Mouse (Mus musculus) midbrain, embryonic 16.5 days (tissue): Measurements from ENCODE around the gene Itgb3bp. TPM values are rescaled to one million over a fixed set of nuclear protein-coding genes. Genes with fewer than 3 reads are reported as not detected.

Source experiments
- ATAC-seq: fragments of 200-750 bp; cut with Nextera tagmentation; 2 replicates; pipeline ENCODE4 v1.8.0; 2017; ENCODE audit warnings: moderate TSS enrichment
- H3K27ac ChIP-seq: fragments of 300-500 bp; sonication (generic); 2 replicates; pipeline ENCODE4 v1.5.1; 2014; ENCODE audit warnings: mild to moderate bottlenecking, low read length, mixed read lengths
- H3K27me3 ChIP-seq: fragments of 300-500 bp; sonication (generic); 2 replicates; pipeline ENCODE4 v1.6.1; 2014; ENCODE audit warnings: low read depth, low read length, mixed read lengths; ENCODE audit not compliant: control insufficient read depth, insufficient read depth
- H3K36me3 ChIP-seq: fragments of 300-500 bp; sonication (generic); 2 replicates; pipeline ENCODE4 v1.6.1; 2014; ENCODE audit warnings: mild to moderate bottlenecking, low read length, moderate library complexity, mixed read lengths; ENCODE audit not compliant: control insufficient read depth, insufficient read depth
- H3K4me1 ChIP-seq: fragments of 300-500 bp; sonication (generic); 2 replicates; pipeline ENCODE4 v1.6.1; 2014; ENCODE audit warnings: mild to moderate bottlenecking, low read length, mixed read lengths; ENCODE audit not compliant: control insufficient read depth, insufficient read depth
- H3K4me2 ChIP-seq: fragments of 300-500 bp; sonication (generic); 2 replicates; pipeline ENCODE4 v1.6.1; 2014; ENCODE audit warnings: mild to moderate bottlenecking, low read length, mixed read lengths
- H3K4me3 ChIP-seq: fragments of 300-500 bp; sonication (generic); 2 replicates; pipeline ENCODE4 v1.5.1; 2014; ENCODE audit warnings: low read depth, mild to moderate bottlenecking, low read length, moderate library complexity, mixed read lengths
- H3K9ac ChIP-seq: fragments of 300-500 bp; sonication (generic); 2 replicates; pipeline ENCODE4 v1.6.1; 2014; ENCODE audit warnings: low read depth, low read length, mixed read lengths
- H3K9me3 ChIP-seq: fragments of 300-500 bp; sonication (generic); replicated peaks from 2 replicates; pipeline ENCODE4 v1.6.1; 2014; ENCODE audit warnings: mild to moderate bottlenecking, low read length, mixed read lengths; ENCODE audit not compliant: control insufficient read depth, poor library complexity, severe bottlenecking
- WGBS: fragments of 180-500 bp; shearing (Covaris S2); extraction: QIAGEN DNeasy Blood & Tissue Kit; methylation state at CpG from one replicate; pipeline ENCODE4 v1.1.7; 2014; 5-methylcytosine and 5-hydroxymethylcytosine counted together
- polyA plus RNA-seq: library from polyadenylated mRNA; unstranded; fragments of >200 nt; fragmentation: Nextera tagmentation; extraction: Ambion mirVana; gene quantifications from 2 replicates; pipeline ENCODE4 v1.2.1, GENCODE M21; 2015

Itgb3bp gene
- polyA plus RNA-seq, result 12.4 and 12.9 TPM in 2 replicates

GRCm38 (mm10) chr4:99929613-99930517 is at the start of gene Itgb3bp:
TSS of gene Itgb3bp (minus strand) at chr4:99929813.
- no peaks in the 10 kb centered on the region for H3K36me3 ChIP-seq
- H3K4me1 ChIP-seq, result peaks cover 10% of the 10 kb centered on the region; the same call in 1 of the 2 replicates
- ATAC-seq, result peak; percentile 96
- no peaks in the 10 kb centered on the region for H3K9me3 ChIP-seq
- no peaks in the 10 kb centered on the region for H3K27me3 ChIP-seq
- H3K27ac ChIP-seq, result peak within 1 kb of the TSS; percentile 93
- H3K9ac ChIP-seq, result peak within 1 kb of the TSS; percentile 90
- peak within 1 kb of the TSS; percentile 91 for H3K4me2 ChIP-seq
- WGBS, result under 1% methylated on average over 57 of the region's 57 CpGs
- peak within 1 kb of the TSS; percentile 73 for H3K4me3 ChIP-seq

GRCm38 (mm10) chr4:99979326-99979725 is 49.7 kb upstream of the Itgb3bp start:
- Histone ChIP-seq H3K4me2 (no peak overlapping the region), H3K9me3 (no peaks in the 10 kb centered on the region), H3K4me3 (no peak overlapping the region), H3K36me3 (0 out of 2 replicates have a peak, but pooled peaks cover 4% of the 10 kb centered on the region), H3K27ac (no peak overlapping the region), H3K4me1 (no peaks in the 10 kb centered on the region), H3K27me3 (no peaks in the 10 kb centered on the region), H3K9ac (no peak overlapping the region)
- ATAC-seq, result no peak
- 87% methylated on average over 5 of the region's 5 CpGs for WGBS

GRCm38 (mm10) chr4:99974375-99974774 is 44.8 kb upstream of the Itgb3bp start:
- Histone ChIP-seq H3K9me3 (no peaks in the 10 kb centered on the region), H3K9ac (no peak overlapping the region), H3K4me2 (no peak overlapping the region), H3K4me1 (no peaks in the 10 kb centered on the region), H3K4me3 (no peak overlapping the region), H3K27me3 (no peaks in the 10 kb centered on the region), H3K36me3 (no peaks in the 10 kb centered on the region), H3K27ac (no peak overlapping the region)
- ATAC-seq, result no peak
- WGBS, result 76% methylated on average over 5 of the region's 5 CpGs

GRCm38 (mm10) chr4:99973931-99974330 is 44.3 kb upstream of the Itgb3bp start:
- Histone ChIP-seq H3K4me2 (no peak overlapping the region), H3K27me3 (no peaks in the 10 kb centered on the region), H3K4me1 (no peaks in the 10 kb centered on the region), H3K9me3 (no peaks in the 10 kb centered on the region), H3K27ac (no peak overlapping the region), H3K36me3 (no peaks in the 10 kb centered on the region), H3K4me3 (no peak overlapping the region), H3K9ac (no peak overlapping the region)
- 94% methylated on average over 1 of the region's 1 CpGs for WGBS
- no peak for ATAC-seq

GRCm38 (mm10) chr4:99972886-99973285 is 43.3 kb upstream of the Itgb3bp start:
- Histone ChIP-seq H3K27ac (no peak overlapping the region), H3K4me3 (no peak overlapping the region), H3K36me3 (0 out of 2 replicates have a peak, but pooled peaks cover 2% of the 10 kb centered on the region), H3K4me2 (no peak overlapping the region), H3K4me1 (no peaks in the 10 kb centered on the region), H3K9ac (no peak overlapping the region), H3K9me3 (no peaks in the 10 kb centered on the region), H3K27me3 (no peaks in the 10 kb centered on the region)
- WGBS, result 90% methylated on average over 6 of the region's 6 CpGs
- ATAC-seq, result no peak

- Histone ChIP-seq H3K9ac (no peak overlapping the region), H3K27me3 (no peaks in the 10 kb centered on the region), H3K9me3 (no peaks in the 10 kb centered on the region), H3K4me1 (no peaks in the 10 kb centered on the region), H3K27ac (no peak overlapping the region), H3K4me2 (no peak overlapping the region), H3K36me3 (peaks cover 6% of the 10 kb centered on the region; the same call in 1 of the 2 replicates), H3K4me3 (no peak overlapping the region)
- ATAC-seq, result no peak
- 68% methylated on average over 4 of the region's 4 CpGs for WGBS
Observed at GRCm38 (mm10) chr4:99970097-99970496, 40.5 kb upstream of the Itgb3bp start.

- no peaks in the 10 kb centered on the region for H3K4me1 ChIP-seq
- no peak for ATAC-seq
- H3K9ac ChIP-seq, result no peak overlapping the region
- H3K9me3 ChIP-seq, result no peaks in the 10 kb centered on the region
- H3K4me3 ChIP-seq, result no peak overlapping the region
- WGBS, result 39% methylated on average over 5 of the region's 5 CpGs
- H3K27ac ChIP-seq, result no peak overlapping the region
- peaks cover 9% of the 10 kb centered on the region; the same call in 1 of the 2 replicates for H3K36me3 ChIP-seq
- no peak overlapping the region for H3K4me2 ChIP-seq
- H3K27me3 ChIP-seq, result no peaks in the 10 kb centered on the region
Observed at GRCm38 (mm10) chr4:99969328-99969727, 39.7 kb upstream of the Itgb3bp start.

GRCm38 (mm10) chr4:99966555-99966954 is 36.9 kb upstream of the Itgb3bp start:
- 80% methylated on average over 6 of the region's 6 CpGs for WGBS
- no peak overlapping the region for H3K27ac ChIP-seq
- H3K36me3 ChIP-seq, result peaks cover 16% of the 10 kb centered on the region
- no peaks in the 10 kb centered on the region for H3K27me3 ChIP-seq
- no peak overlapping the region for H3K4me3 ChIP-seq
- no peak overlapping the region for H3K9ac ChIP-seq
- no peak overlapping the region for H3K4me2 ChIP-seq
- H3K9me3 ChIP-seq, result no peaks in the 10 kb centered on the region
- no peak for ATAC-seq
- no peaks in the 10 kb centered on the region for H3K4me1 ChIP-seq

GRCm38 (mm10) chr4:99959308-99959707 is 29.7 kb upstream of the Itgb3bp start:
- no peak for ATAC-seq
- 83% methylated on average over 3 of the region's 3 CpGs for WGBS
- Histone ChIP-seq H3K27me3 (no peaks in the 10 kb centered on the region), H3K9ac (no peak overlapping the region), H3K4me2 (no peak overlapping the region), H3K27ac (no peak overlapping the region), H3K36me3 (peaks cover 7% of the 10 kb centered on the region), H3K4me3 (no peak overlapping the region), H3K9me3 (no peaks in the 10 kb centered on the region), H3K4me1 (0 out of 2 replicates have a peak, but pooled peaks cover 4% of the 10 kb centered on the region)
